Mouse (Mus musculus): Measurements from ENCODE around the gene Vwa8.

DNA sequence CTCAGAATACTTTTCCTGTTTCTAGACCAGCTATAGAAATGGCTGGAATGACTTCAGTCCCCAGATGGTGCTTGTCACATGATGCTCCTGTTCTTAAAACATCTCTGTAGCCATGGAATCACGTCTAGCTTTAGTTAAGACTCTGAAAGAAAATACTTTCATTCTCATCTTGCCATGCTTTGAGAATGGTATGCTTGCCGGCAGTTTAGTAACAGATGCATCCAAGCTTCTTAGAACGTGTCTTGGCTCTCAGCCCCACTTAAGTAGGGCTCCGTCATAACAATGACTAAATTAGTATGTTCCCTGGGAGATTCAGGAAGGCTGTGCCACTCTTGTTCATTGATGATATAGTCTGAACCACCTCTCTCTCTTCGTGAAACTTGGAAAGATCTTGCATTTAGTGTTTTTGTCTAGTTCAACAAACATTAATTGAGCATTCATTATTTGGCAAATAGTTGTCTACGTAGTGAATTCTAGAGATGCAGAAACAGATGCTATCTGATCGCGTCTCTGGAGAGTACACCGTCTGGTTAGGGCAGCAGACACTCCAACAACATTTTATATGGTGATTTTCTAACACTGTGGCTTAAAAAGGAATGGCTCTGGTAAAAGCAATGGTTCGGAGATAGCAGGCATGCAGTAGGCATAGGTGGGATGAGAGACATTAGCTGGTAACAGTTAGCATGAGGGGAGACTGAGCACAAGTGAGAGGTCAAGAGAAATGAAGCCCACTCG lies 93.1 kb downstream of the Vwa8 start:
- TF ChIP-seq POLR2A (IDR thresholded peaks at IDR 0.05; ENCODE audit: control insufficient read depth, extremely low read depth, insufficient read depth, low read length, poor library complexity): no peak
- no peak for TF ChIP-seq CTCF (IDR thresholded peaks at IDR 0.05; ENCODE audit: borderline replicate concordance, control insufficient read depth, extremely low read depth, insufficient read depth, low read length, poor library complexity)
